Mouse (Mus musculus) CH12.LX (cell line): Measurements from ENCODE around the gene Susd3.
A peak's percentile ranks its signal among the peaks of the same experiment; 100 is the strongest.

Experiments used
- CTCF ChIP-seq, 2 experiments: IDR thresholded peaks in 1 of 2; conservative IDR thresholded peaks in 1 of 2; 2 replicates each; pipeline ENCODE4 v1.5.1; 2011 to 2012; ENCODE audit warnings: low read depth in 2 of 2, low read length in 2 of 2, improper control_type of control experiment in 1 of 2, inconsistent platforms in 1 of 2, mild to moderate bottlenecking in 1 of 2, moderate library complexity in 1 of 2
- MAFK ChIP-seq: IDR thresholded peaks from 2 replicates; pipeline ENCODE4 v1.6.1; 2011; ENCODE audit warnings: low read length, improper control_type of control experiment; ENCODE audit not compliant: insufficient replicate concordance
- MAX ChIP-seq: IDR thresholded peaks from 2 replicates; pipeline ENCODE4 v1.6.1; 2011; ENCODE audit warnings: low read length, improper control_type of control experiment
- MXI1 ChIP-seq: IDR thresholded peaks from 2 replicates; pipeline ENCODE4 v1.6.1; 2011; ENCODE audit warnings: mild to moderate bottlenecking, low read depth, low read length, improper control_type of control experiment
- POLR2A ChIP-seq: IDR thresholded peaks from 2 replicates; pipeline ENCODE4 v1.6.1; 2011; ENCODE audit warnings: low read depth, mild to moderate bottlenecking, improper control_type of control experiment, low read length
- POLR2AphosphoS2 ChIP-seq: IDR thresholded peaks from 2 replicates; pipeline ENCODE4 v1.6.1; 2011; ENCODE audit warnings: low read depth, low read length, improper control_type of control experiment
- TBP ChIP-seq: conservative IDR thresholded peaks from 2 replicates; pipeline ENCODE4 v1.6.1; 2011; ENCODE audit warnings: low read depth, low read length, improper control_type of control experiment
- TCF12 ChIP-seq: IDR thresholded peaks from 2 replicates; pipeline ENCODE4 v1.6.1; 2014; ENCODE audit warnings: low read depth, mild to moderate bottlenecking, inconsistent platforms, low read length, improper control_type of control experiment
- UBTF ChIP-seq: IDR thresholded peaks from 2 replicates; pipeline ENCODE4 v1.6.1; 2012; ENCODE audit warnings: low read depth, mild to moderate bottlenecking, inconsistent platforms, low read length, improper control_type of control experiment, moderate library complexity
- USF1 ChIP-seq: IDR thresholded peaks from 2 replicates; pipeline ENCODE4 v1.6.1; 2014; ENCODE audit warnings: low read depth, mild to moderate bottlenecking, inconsistent platforms, low read length, improper control_type of control experiment
- ZC3H11A ChIP-seq: IDR thresholded peaks from 2 replicates; pipeline ENCODE4 v1.6.1; 2012; ENCODE audit warnings: low read depth, mild to moderate bottlenecking, inconsistent platforms, low read length, improper control_type of control experiment
- ZKSCAN1 ChIP-seq: IDR thresholded peaks from 2 replicates; pipeline ENCODE4 v1.6.1; 2012; ENCODE audit warnings: low read depth, inconsistent platforms, low read length, improper control_type of control experiment, borderline replicate concordance
- ZMIZ1 ChIP-seq: IDR thresholded peaks from 2 replicates; pipeline ENCODE4 v1.6.1; 2012; ENCODE audit warnings: low read depth, mild to moderate bottlenecking, inconsistent platforms, low read length, improper control_type of control experiment
- ZNF384 ChIP-seq: IDR thresholded peaks from 2 replicates; pipeline ENCODE4 v1.6.1; 2012; ENCODE audit warnings: low read depth, low read length, improper control_type of control experiment, inconsistent platforms

- TF ChIP-seq CTCF (conservative IDR thresholded peaks at IDR 0.05 in 1 of 2, IDR thresholded peaks at IDR 0.05 in 1 of 2; ENCODE audit: low read depth in 2 of 2, low read length in 2 of 2) = peak; percentile 54 to 90
- TF ChIP-seq USF1 = no peak
- no peak for TF ChIP-seq ZMIZ1
- TF ChIP-seq MAFK = no peak
- no peak for TF ChIP-seq ZC3H11A
- TF ChIP-seq ZNF384 = no peak
- no peak for TF ChIP-seq TBP
- no peak for TF ChIP-seq UBTF
- no peak for TF ChIP-seq POLR2A
- no peak for TF ChIP-seq ZKSCAN1
- TF ChIP-seq MAX = no peak
- TF ChIP-seq TCF12 = no peak
- TF ChIP-seq POLR2AphosphoS2 = no peak
- no peak for TF ChIP-seq MXI1
Observed at GRCm38 (mm10) chr13:49291398-49291797, 42.9 kb upstream of the Susd3 start.
